Mouse (Mus musculus): ENCODE results near the gene Nova2.

GRCm38 (mm10) chr7:18959446-18959845, 33.8 kb downstream of the Nova2 start:
- TF ChIP-seq POLR2A (IDR thresholded peaks at IDR 0.05; ENCODE audit: insufficient read depth, low read length), result no peak
- TF ChIP-seq CTCF (IDR thresholded peaks at IDR 0.05; ENCODE audit: low read depth, low read length), result no peak
